Mouse (Mus musculus) adrenal gland (tissue): ENCODE results near the gene Pip4k2a.
"Not testable (repeated sequence)": the region's sequence is repeated elsewhere in the genome, so short reads cannot be mapped to it uniquely, and the experiment has no call there.

Experiments used
- intact Hi-C: fragments of 180-260 bp; cut with DNase I; formaldehyde crosslinking; loops from one replicate; pipeline ENCODE4 v1.15.1; 2025

Gene Pip4k2a

DNA sequence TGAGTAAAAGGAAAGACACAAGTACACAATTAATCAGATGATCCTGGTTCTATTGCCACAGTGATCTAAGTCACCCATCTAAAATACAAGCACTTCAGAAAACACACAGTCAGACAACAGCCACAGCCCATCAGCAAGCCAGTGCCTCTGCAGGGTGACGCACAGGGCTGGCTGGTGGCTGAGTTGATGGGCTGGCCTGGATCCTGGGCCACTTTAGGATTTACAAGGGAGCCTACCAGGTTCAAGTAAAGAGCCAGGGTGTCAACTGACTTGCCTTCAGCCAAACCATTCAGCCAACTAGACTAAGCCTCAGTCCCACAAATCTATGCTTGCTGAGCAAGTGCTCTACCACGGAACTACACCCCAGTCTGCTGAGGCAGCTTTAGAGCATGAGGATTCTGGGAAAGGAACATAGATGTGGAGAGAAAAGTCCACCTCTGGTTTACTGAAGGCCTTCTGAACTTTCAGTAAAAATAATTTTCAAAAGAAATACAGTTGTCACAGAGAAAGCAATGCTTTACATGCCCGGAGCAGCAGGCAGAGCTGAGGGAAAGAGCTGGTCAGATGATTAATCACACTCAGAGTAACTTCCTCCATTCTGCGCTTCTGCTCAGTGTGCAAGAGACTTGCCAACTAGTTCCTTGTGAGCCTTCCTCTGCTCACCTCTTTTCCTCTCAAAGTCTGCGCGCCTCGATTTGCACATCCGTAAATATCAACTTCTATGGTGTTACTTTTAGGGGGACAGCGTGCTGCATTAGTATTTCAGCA is 94.4 kb downstream of the Pip4k2a start:
- intact Hi-C loops: no loop called here

DNA sequence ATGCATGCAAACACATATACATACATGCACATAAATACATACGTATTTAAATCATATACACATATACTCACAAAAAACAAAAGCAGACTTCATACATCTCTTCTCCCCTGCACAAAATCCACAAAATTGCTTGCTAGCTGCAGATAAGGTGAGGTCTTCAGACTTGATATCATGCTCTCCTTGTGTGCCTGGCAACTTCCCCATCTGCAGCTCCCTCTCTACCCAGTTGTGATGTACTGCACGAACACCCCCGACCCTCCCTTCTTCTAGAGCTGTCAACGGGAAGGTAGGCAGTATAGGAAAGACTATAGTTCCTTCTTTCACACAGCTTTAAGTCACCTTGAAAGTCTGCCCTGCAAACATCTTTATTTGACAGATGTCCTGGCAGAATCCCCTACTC is 96.8 kb downstream of the Pip4k2a start:
- intact Hi-C loops: no loop called here

DNA sequence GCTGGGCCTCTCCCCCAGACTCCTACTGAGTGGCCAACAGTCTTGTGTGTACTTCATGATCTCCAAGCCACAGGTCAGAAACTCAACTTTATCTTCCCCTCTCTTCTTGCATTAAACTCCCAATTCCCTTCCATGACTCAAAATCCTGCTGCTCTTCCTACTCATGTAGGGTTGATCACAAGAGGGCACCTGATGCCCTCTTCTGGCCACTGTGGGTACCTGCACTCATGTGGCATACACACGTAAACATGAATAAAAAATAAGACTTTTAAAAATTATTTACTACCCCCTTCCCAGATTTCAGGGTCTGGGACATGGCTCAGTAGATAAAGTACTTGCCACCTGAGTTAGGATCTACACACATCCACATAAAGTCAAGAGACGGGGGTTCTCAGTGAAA is 97.3 kb downstream of the Pip4k2a start:
- intact Hi-C loops: no loop called here

DNA sequence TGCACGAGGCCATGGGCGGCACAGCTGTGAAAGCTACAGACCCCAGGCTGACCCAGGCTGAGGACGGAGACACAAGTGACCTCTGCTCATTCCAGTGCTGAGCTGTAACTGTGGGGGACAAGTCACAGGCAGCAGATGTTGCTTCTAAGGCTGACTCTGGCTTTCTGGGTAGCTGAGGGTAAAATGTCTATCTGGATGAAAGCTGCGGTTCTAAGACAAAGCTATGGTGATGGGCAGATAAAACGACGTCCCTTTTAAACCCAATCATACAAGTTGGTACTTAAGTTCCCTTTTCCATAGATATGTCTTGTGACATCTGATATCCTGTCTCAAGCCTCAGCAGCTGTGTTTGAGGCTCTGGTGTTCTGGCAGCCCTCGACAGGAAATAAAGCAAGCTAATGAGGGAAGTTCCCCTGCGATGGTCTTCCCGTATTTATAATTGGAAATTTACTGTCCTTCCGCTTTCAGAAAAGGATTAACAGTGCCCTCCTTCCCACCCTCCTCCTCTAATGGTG is 100.1 kb downstream of the Pip4k2a start:
- intact Hi-C loops: no loop called here

DNA sequence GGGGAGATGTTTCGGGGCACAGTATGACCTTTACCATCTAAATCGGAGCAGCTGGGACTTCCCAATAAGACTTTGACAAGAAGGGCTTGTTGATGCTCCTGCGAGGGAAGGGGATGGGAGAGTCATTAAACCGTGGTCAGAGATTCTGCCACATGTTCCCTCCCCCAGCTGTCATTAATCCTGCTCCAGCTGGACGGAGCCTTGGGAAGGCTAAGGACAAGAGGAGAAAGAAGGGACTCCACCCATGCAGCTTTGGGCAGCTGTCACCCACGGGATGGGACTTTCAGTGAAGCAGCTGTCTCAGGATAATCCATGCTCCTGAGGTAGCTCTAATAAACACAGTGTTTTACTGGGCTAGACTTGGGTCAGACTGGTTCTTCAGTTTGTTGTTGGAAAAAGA is 101.9 kb downstream of the Pip4k2a start:
- intact Hi-C loops: no loop called here

DNA sequence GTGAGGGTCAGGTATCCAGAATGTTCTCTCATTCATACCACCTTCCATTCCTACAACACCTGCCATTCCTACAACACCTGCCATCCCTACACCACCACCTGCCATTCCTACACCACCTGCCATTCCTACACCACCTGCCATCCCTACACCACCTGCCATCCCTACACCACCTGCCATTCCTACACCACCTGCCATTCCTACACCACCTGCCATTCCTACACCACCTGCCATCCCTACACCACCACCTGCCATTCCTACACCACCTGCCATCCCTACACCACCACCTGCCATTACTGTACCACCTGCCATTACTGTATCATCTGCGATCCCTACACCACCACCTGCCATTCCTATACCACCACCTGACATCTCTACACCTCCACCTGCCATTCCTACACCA is 104.6 kb downstream of the Pip4k2a start:
- intact Hi-C loops: not testable (repeated sequence)

DNA sequence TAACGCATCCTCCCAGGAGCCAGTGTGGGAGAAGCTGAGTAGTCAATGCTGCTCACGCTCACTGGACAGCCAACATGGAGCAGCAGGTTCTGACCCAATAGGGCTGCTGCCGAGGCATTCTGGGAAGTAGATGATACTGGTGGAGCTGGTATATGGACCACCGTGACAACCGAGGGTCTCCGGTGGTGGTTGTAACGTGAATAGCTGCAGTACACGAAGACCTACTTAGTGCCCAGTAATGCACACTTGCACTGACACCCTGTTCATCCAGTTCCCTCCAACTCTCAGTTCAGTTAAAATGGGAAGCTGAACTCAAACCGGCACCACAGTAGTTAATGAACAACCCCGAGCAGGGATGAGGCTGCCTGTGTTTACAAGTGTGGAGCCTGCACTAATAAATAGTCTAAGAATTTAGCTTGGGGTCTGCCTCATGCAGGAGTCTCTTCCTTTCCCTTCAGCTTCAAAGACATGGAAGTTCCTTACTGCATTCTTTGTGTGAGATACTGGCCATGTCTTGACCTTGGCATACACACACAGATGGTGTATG is 105.9 kb downstream of the Pip4k2a start:
- intact Hi-C loops: no loop called here

DNA sequence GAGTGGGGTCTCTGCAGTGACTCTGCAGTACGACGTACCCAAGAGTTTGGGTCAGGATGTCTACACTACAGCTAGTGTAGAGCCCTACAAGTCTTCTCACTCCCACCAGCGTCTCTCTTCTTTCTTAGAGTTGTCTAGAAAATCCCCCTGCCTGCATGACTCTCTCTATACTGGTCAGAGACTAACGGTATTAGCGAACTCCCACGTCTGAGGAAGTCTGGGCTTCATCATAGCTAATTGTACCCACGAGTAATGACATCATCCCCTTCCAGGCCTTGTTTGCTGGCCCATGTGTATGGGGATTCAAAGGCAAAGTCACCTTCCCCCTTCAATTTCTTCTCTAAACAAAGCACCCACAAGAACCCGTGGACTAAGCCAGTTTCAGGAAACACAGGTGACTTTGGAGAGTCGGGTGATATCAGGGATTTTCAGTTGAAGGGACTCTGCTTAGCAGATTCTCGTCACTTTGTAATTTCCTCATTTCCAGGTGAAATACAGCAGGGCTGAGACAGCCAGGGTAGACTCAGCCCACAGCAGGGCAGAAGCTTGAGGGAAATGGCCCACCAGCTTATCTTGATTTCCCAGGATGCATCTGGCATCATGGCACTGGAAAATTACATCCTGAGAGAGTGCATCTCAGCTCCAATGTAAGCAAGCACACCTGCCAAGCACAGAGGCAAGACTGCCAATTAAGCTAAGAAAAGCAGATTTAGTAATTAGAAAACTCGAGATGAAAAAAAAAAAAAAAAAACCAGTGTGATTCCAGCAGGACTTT is 107.5 kb downstream of the Pip4k2a start:
- intact Hi-C loops: no loop called here

DNA sequence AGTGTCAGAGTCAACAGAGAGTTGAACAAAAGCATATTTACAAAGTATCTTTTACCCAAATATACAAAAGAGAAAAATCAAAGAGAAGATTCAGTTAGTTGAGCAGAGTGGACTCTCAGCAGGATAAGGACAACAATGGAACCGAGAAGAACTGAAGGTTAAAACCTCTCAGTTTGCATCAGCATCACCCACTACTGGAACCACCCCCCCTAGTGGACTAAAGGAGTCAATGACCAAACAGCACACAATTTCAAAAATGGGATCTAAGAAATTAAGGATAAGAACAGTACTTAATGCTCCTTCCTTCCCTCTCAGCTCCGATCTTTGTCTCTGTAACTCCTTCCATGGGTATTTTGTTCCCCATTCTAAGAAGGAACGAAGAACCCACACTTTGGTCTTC is 113.6 kb downstream of the Pip4k2a start:
- intact Hi-C loops: no loop called here

DNA sequence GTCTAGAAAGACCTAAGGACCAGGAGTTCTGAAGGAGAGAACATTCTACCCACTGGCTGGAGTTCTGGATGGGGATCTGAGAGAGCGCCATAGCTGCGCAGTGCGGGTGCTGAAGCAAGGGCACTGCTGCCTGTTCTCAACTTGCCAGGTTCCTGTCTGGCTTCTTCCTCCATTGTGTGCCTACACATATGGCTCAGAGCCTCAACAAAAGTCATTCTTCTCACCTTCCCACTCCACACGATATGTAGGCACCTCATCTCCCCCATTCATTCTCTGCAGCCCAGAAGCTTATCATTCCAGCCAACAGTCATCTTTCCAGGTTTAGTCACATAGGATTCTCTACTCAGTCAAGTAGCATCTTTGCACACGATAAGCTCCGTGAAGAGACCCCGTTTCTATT is 123.3 kb downstream of the Pip4k2a start:
- intact Hi-C loops: loop anchor here (5.0 to 10.0 kb wide), 3 partner anchors 123 to 468 kb away; partner anchors contain the start of genes 4930426L09Rik and Pip4k2a

DNA sequence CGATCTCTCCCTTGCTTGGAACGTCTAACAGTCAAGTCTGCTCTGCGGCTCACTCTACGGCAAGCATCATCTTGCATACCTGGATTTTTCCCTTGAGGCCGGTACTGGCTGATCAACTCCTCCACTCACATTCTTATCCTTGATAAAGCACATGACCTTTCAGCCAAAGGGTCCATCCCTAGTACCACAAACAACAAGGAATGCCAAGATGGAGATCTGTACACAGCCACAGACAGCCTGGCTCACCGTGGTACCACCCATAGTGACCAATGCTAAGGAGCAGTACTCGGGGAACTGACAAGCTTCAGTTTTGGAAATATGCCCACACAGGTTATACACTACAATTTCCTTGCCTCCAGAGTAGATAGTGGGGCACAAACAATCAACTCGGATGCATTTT is 123.9 kb downstream of the Pip4k2a start:
- intact Hi-C loops: loop anchor here (5.0 to 10.0 kb wide), 3 partner anchors 123 to 468 kb away; partner anchors contain the start of genes 4930426L09Rik and Pip4k2a

DNA sequence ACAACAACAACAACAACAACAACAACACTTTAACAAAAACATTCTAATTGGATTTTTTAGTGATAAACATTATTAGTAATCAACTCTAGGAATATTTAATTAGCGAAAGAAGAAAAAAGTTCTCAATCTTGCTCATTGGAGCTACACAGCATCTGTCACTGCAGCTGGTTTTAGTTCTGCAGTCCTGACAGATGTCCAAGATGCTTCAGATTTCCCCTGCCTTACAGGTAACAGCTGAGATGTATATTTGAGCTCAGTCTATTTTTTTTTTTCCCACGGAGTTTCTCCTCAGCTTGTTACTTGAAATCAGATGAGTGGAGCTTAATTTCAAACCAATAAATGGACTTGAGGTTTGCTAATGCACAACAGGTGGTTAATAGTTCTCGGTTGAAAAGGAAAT is 124.5 kb downstream of the Pip4k2a start:
- intact Hi-C loops: loop anchor here (2.0 to 10.0 kb wide), 4 partner anchors 124 to 469 kb away; partner anchors contain the start of genes 4930426L09Rik and Pip4k2a

DNA sequence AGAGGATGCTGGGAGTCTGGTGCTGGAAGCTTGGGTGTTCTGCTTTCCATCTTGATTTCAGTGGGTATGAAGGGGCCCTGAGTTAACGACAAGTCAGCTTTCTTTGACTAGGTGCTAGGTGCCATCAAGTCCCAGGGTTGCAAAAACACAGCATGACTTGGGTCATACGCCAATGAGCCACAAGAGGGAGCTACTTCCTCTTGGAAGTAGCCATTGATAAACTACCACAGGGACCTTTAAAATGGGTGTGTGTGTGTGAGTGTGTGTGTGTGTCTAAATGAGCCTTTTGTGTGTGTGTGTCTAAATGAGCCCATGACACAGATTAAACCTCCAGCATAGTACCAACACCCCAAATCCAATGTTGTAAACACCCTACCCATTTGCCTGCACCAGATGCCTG is 125.1 kb downstream of the Pip4k2a start:
- intact Hi-C loops: loop anchor here (2.0 to 10.0 kb wide), 4 partner anchors 125 to 470 kb away; partner anchors contain the start of genes 4930426L09Rik and Pip4k2a

DNA sequence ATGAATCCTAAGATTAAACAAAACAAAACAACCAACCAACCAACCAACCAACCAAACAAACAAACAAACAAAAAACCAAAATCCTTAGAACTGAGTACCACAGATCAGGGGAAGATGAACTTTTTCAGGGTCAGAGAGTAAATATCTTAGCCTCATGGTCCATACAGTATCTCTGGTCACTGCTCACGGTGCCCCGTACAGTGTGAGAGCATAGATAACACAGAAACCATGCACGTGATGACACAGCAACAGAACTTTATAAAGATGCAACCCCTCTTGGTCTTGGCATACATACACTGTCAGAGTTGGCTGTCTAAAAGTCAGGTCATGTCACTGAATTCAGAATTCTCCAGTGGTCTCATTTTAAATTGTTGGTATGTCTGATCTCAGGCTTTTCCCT is 126.8 kb downstream of the Pip4k2a start:
- intact Hi-C loops: loop anchor here (5.0 to 10.0 kb wide), 3 partner anchors 126 to 471 kb away; partner anchors contain the start of genes 4930426L09Rik and Pip4k2a

DNA sequence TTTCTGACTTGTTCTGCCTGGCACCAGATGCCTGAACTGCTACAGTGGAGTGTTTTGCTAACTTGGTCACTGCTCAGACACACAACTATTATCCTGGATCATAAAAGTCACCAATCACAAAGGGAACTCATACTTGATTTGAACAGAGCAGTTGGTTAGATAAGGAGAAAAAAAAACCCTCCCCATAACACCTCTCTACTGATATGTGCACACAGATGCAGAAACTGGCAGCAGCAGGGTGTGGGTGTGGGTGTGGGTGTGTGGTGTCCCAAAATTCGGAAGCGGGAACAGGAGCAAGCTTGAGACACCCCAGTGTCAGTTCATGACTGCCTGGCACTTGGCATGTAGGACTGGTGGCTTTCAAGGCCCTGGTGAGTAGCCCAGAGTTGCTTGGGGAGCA is 130.9 kb downstream of the Pip4k2a start:
- intact Hi-C loops: no loop called here

DNA sequence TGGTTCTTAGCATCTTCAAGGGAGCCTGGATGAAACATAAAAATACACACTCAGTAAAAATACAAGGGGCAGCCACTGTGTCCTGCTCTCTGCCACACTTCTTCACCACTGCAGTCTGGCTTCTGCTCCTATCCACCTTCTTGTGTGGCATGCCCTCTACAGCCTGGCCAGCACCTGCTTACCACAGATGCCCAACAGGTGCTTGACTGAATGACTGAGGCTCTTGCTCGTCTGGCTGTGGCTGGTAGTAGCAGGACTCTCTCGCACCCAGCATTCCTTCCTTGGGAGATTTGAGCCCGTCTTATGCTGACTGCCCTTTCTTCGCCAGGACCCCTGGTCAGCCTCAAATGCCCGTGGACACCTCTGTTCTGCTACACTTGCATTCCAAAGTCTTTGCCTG is 133.2 kb downstream of the Pip4k2a start:
- intact Hi-C loops: no loop called here

DNA sequence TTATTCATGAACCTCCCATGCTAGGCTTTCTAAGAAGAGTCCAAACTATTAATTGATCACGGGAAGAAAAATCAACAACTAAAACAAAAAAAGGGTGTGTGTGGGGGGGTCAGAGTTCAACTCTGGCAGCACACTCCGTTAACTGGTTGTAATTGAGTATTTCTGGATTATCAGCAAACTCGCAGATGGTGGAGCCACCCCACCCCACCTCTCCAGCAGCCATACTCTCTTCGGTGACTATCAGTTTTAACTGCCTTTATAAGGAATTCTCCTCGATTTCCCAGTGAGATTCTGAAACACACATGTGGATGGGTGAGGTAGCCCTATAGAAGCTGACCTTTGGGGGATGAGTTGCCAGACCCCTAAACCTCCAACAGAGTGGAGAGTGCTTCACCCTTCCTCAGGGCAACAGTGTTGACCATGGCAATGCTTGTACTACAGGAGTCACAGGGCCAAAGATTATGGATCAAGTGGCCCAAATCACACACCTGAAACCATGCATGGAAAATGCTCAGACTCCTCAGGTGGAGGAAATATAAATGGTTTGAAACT is 136.2 kb downstream of the Pip4k2a start:
- intact Hi-C loops: no loop called here

DNA sequence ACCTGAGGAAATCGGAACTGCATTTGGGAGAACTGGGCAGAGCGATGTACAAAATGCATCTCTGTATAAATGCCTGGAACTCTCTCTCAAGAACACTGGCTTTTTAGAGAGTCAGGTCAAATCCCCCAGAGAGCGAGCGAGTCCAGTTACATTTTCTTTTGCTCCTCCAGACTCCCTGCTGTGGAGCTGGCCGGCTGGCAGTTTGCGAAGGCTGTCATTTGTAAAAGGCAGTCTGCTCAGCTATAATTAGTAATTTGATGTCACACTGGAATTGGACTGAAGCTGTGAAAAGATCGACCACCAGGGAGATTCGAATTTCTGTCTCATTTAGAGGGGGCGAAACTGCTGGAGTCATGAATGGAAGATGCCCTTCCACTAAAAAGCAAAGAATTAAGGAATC is 137.2 kb downstream of the Pip4k2a start:
- intact Hi-C loops: no loop called here

DNA sequence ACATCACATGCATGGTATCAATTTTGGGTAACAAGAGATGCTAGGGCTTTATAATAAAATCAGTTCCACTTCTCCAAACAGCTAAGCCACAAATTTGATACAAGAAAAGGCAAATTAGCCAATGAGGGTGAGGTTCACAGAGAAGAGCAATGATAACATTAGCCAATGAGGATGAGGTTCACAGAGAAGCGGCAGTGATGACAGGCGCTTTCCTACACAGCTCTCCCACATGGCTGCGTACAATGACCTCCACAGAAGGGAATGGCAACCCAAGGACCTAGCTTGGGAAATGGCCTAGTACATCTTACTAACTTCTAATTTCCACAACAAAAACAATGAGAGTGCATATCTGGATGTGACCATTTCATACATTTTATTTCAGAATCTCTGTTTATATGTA is 140.0 kb downstream of the Pip4k2a start:
- intact Hi-C loops: no loop called here

DNA sequence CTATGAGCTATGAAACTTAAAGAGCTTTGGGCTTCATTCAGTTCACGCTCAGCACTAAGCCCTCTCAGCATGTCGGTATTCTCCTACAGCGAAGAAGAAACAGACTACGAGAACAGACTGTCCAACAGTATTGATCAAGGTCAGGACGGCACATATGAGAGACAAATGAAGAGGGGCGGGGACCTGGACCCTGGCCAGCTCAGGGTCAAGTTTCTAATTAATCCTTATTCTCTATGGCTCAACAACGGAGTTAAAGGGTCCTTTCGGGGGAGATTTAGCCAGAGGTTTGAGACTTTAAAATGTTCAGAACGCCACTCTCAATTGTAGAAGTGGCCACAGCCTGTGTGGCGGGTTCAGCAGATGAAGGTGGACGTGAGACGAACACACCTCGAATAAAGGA is 141.5 kb downstream of the Pip4k2a start:
- intact Hi-C loops: no loop called here

DNA sequence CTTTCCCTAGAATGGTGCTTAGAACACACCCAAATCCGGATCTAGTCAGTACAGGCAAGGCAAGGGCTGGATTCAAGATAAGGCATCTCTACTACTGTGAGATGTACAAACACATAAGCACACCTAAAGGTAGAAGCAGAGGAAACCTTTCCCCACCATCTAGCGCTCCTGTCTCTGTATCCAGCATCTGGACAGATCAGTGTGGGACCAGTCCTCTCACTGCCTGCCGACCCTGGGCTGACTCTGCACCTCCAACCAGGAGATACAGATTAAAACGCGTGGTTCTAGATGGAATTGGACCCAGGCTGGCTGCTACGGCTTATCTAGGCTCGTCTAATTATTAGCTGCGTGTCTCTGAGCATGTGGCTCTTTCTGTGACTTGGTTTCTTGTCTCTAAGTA is 142.7 kb downstream of the Pip4k2a start:
- intact Hi-C loops: no loop called here

DNA sequence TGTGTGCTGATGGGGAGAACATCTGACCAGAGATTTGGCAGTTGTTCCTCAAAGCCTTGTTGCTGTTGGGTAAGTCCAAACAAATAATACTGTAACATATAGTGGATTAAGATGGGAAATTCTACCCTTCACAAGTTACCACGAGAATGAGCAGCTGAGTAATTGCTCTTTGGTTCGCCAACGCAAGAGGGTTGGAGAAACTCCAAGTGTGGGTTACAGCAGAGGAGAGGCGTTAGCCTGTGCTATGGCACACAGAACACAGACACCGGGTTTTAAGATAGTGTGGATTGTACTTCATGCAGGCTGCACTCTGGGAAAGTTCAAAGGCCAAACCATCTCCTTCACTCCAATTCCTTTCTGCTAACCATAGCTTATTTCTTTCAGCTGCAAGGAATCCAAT is 144.6 kb downstream of the Pip4k2a start:
- intact Hi-C loops: no loop called here
